Mouse (Mus musculus): ENCODE measurements at regions not wholly inside any gene's neighbourhood (a gene's known extent, or its start where the extent isn't known, plus 50 kb on each side); places are given as distances from the start of the nearest gene placed in this dataset.

GRCm38 (mm10) chr8:26895867-26896266, 81.3 kb upstream of the Zfp703 start:
- intact Hi-C loops (cut with DNase I): no loop called here
- DNase-seq: no peak

GRCm38 (mm10) chr8:26903289-26903688, 73.8 kb upstream of the Zfp703 start:
- intact Hi-C loops (cut with DNase I): no loop called here
- no peak for DNase-seq

GRCm38 (mm10) chr8:26906257-26906656, 70.9 kb upstream of the Zfp703 start:
- intact Hi-C loops (cut with DNase I): no loop called here
- DNase-seq: no peak

GRCm38 (mm10) chr8:26907347-26908170, 69.6 kb upstream of the Zfp703 start:
- intact Hi-C loops (cut with DNase I): no loop called here
- DNase-seq: no peak

- no peak for DNase-seq
- intact Hi-C loops (cut with DNase I): no loop called here
These were observed 66.9 kb upstream of the Zfp703 start for GRCm38 (mm10) chr8:26910186-26910585.

GRCm38 (mm10) chr8:26913562-26914529, 63.3 kb upstream of the Zfp703 start:
- intact Hi-C loops (cut with DNase I): no loop called here

GRCm38 (mm10) chr8:26915731-26916130, 61.4 kb upstream of the Zfp703 start:
- no peak for DNase-seq
- intact Hi-C loops (cut with DNase I): no loop called here

More at GRCm38 (mm10) chr8:26913562-26914529, 63.3 kb upstream of the Zfp703 start:
- DNase-seq: no peak

- DNase-seq: no peak
- intact Hi-C loops (cut with DNase I): no loop called here
These were observed 55.5 kb upstream of the Zfp703 start for GRCm38 (mm10) chr8:26921531-26922177.

GRCm38 (mm10) chr8:26922178-26922540, 55.0 kb upstream of the Zfp703 start:
- intact Hi-C loops (cut with DNase I): no loop called here
- DNase-seq: no peak

- intact Hi-C loops (cut with DNase I): no loop called here
- DNase-seq: no peak
These were observed 54.0 kb upstream of the Zfp703 start for GRCm38 (mm10) chr8:26923166-26923565.

Measured in left cerebral cortex, postnatal 4 days (tissue).